Mouse (Mus musculus) thymus, postnatal 14 days (tissue): ENCODE measurements around the gene Cdkn1b.

Experiments
- DNase-seq: peaks from one replicate; pipeline ENCODE4 v3.0.0; 2021

Cdkn1b gene

GRCm38 (mm10) chr6:134930383-134930782, 10.2 kb downstream of the Cdkn1b start:
- DNase-seq = no peak

- no peak for DNase-seq
Observed at GRCm38 (mm10) chr6:134931146-134931545, 10.9 kb downstream of the Cdkn1b start.

- peak; percentile 28 for DNase-seq
Observed at GRCm38 (mm10) chr6:134932486-134933206, 12.4 kb downstream of the Cdkn1b start.

- DNase-seq = no peak
Observed at GRCm38 (mm10) chr6:134933207-134933558, 13.0 kb downstream of the Cdkn1b start.

DNA sequence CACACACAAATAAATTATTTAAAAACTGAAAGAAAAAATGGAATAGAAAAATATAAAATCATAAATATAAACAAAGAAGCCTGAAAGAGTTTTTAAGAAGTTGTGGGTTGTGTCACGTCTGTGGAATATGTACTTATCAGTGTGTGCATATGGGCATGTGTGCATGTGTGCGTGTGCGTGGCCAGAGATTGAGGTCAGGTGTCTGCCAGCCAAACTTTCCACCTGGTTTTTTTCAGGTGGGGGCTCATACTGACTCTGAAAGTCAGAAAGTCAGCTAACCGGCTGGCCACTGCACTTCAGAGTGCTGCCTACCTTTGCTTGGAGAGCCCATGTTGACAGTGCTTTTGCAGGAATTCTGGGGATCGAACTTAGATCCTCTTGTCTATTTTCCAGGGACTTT, 14.1 kb downstream of the Cdkn1b start:
- DNase-seq = no peak

DNA sequence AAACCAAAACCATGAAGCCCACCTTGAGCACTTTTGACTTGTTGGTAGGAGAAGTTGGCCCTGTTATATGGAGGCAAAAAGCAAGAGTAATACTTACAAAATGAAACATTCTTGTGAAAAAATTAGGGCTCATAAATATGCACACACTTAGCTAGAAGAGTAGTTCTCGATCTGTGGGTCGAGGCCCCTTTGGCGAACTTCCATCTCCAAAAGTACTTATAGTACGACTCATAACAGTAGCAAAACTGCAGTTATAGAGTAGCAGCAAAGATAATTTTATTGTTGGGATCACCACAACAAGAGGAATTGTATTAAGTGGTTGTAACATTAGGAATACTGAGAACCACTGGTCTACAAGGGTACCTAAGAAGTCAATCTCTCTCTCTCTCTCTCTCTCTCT, 19.6 kb downstream of the Cdkn1b start:
- DNase-seq = no peak

DNA sequence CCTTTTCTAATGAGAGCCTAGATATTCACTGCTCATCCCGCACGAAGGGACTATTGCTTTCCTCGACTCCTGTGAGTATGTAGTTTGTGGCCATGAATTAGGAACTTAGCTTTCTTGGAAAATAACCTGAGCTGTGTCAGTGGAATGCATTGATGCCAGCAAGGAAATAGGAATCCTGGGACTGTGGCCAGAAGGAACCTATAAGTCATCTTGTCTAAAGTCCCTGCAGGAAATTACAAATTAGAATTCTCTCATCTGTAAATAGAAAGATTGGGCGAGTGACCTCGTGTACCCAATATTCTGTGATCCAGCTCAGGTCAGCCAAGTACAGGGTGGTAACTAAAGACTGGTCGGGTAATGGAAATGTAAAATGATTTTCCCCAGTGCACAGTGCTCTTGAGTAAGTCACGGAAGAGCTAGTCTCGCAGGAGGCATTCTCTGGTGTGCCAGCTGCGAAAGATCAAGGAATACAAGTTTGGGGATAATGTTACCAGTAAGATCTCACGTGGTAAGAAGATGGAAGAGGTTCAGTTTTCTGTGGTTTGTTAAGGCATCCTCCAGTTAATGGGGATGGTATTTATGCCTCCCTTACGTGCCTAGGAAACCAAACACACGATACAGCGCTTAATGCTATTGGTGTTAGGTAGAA, 23.7 kb downstream of the Cdkn1b start:
- DNase-seq = no peak

- no peak for DNase-seq
Observed at GRCm38 (mm10) chr6:134946054-134946453, 25.9 kb downstream of the Cdkn1b start.

DNA sequence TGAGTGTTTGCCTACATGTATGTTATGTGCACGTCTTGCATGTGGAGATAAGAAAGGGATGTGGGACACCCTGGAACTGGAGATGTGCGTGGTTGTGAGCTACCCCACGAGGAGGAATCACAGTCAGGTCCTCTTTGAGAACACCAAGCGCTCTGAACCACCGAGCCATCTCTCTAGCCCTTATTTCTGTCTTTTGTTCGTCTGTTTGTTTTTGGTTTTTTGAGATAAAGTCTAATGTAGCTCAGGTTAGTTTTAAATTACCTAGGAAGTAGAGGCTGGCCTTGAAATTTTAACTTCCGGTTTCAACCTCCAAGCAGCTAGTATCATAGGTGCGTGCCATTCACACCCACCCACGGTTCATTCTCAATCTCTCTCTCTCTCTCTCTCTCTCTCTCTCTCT, 26.7 kb downstream of the Cdkn1b start:
- no peak for DNase-seq

GRCm38 (mm10) chr6:134947311-134948087, 27.3 kb downstream of the Cdkn1b start:
- peak; percentile 77 for DNase-seq

GRCm38 (mm10) chr6:134948522-134949061, 28.4 kb downstream of the Cdkn1b start:
- no peak for DNase-seq

DNA sequence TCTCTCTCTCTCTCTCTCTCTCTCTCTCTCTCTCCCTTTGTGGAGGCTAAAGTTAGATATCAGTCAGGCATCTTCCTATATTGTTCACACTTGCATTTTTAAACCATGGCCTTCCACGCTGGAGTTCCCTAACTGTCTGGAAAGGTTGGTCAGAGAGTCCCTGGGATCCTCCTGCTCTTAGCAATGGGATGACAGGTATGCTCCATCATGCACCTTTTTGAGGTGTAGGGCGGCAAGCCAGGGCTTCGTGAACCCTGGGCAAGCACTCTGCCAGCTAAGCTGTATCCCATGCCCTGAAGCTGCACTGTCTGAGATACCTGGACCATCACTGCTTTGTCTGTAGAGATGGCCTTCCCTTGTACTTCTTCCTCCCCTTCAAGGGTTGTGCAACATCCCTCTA, 29.0 kb downstream of the Cdkn1b start:
- DNase-seq = no peak

- no peak for DNase-seq
Observed at GRCm38 (mm10) chr6:134951364-134951763, 31.2 kb downstream of the Cdkn1b start.

DNA sequence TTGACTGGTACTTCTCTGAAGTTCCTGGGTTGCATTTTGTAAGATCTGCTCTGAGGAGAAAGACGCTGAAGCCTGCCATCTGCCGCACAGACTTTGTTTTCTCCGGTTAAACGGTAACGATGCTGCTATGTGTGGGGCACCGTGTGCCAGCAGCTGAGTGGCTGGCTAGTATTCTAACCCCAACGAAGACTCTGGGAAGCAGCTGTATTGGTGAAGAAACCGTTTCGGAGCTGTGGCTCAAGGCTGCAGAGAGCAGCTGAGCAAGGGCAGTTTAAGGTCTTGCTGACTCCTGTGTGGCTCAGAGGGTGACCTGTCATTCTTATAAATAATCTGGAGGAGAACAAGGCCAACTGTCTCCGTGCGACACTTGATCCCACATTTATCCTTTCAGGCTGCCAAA, 33.8 kb downstream of the Cdkn1b start:
- DNase-seq = no peak

DNA sequence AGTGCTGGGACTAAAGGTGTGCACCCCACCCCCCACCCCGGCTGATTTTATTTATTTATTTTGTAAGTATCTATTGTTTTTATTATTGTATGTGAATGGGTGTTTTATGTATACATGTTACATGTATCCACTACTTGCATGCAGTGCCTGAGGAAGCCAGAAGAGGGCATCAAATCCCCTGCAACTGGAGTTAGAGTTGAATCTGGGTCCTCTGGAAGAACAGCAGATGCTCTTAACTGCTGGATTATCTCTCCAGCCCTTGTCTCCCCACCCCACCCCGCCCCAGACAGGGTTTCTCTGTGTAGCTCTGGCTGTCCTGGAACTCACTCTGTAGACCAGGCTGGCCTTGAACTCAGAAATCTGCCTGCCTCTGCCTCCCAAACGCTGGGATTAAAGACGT, 36.2 kb downstream of the Cdkn1b start:
- DNase-seq = peak; percentile 56

GRCm38 (mm10) chr6:134961286-134961685, 41.1 kb downstream of the Cdkn1b start:
- no peak for DNase-seq

GRCm38 (mm10) chr6:134961858-134962517, 41.8 kb downstream of the Cdkn1b start:
- DNase-seq = no peak

- no peak for DNase-seq
Observed at GRCm38 (mm10) chr6:134962518-134962893, 42.3 kb downstream of the Cdkn1b start.

- no peak for DNase-seq
Observed at GRCm38 (mm10) chr6:134963910-134964309, 43.7 kb downstream of the Cdkn1b start.

DNA sequence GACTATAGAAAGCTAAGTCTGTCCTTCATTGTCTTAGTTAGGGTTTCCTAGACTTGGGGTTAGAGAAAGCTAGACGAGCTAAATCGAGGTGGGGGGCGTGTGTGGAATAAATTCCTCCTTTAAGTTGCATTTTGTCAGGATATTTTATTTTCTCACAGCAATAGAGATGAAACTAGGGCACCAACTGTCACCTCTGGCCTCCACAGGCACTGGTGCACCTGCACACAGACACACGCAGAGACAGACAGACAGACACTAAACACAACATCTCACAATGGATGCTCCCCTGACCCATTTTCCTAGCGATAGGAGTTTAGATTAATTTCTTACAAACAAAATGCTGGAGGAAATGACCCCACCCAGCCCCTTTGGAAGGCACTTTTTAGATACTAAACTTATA, 46.5 kb downstream of the Cdkn1b start:
- DNase-seq = peak; percentile 61

GRCm38 (mm10) chr6:134968326-134968725, 48.1 kb downstream of the Cdkn1b start:
- no peak for DNase-seq

DNA sequence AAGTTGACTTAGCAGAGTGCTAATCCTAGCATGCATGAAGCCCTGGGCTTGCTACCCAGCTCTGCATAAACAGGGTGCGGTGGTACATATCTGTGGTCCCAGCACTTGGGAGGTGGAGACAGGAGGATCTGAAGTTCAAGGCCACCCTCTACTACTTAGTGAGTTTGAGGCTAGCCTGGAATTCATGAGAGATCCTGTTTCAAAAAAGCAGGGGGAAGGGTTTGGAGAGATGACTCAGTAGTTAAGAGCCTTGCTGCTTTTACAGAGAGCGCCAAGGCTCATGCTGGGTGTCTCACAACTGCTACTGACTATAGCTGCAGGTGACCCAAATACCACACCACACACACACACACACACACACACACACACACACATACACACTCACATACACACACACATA, 49.3 kb downstream of the Cdkn1b start:
- DNase-seq = no peak

DNA sequence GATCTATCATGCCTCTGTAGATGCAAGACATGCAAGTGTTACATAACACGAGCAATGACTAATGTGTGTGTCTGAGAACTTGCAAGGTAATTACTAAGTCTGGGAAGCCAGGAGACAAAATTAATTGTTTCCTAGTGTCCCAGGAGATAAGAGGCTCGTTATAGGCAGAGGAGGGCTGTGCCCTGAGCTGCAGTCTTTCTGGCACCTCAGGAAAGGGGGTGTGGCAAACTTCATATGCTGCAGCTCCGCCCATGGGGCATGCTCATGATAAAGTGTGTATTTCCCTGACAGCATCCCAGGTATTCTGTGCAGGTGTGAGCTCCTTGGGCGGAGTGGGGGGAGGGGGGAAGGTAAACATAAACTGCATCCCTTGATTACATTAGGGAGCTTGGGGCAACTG, 51.9 kb downstream of the Cdkn1b start:
- DNase-seq = peak; percentile 33
